Mouse (Mus musculus) yolk sac, embryonic 10.5 days (tissue): Measurements from ENCODE around the gene Atp7a.
"Not testable (repeated sequence)": the region's sequence is repeated elsewhere in the genome, so short reads cannot be mapped to it uniquely, and the experiment has no call there.

ENCODE experiments used
- DNase-seq: peaks from one replicate; pipeline ENCODE4 v3.0.0-alpha.2; 2017; ENCODE audit warnings: low spot score

Atp7a gene

GRCm38 (mm10) chrX:106026418-106027342, at the start of gene Atp7a:
Gene Atp7a (plus strand): TSS chrX:106027276.
- DNase-seq: peak; percentile 91

DNA sequence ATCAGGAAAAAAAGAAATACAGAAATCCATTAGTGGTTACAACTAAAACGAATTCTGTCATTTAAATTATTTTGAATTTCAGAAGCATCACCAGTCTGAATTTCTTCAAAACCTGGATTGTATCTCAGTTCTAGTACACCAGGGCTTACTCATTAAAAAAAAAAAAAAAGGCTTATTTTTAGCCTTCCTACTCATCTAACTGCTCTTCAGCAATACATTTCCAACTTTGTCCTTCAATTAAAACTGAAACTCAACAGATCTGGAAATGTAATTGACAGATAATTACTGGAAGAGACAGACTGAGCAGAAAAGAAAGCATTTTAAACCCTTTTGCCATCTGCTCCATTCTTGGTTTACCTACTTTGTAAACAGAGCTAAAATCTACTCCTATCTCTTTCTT, 25.5 kb upstream of the Atp7a start:
- no peak for DNase-seq

GRCm38 (mm10) chrX:106010762-106011161, 16.3 kb upstream of the Atp7a start:
- DNase-seq: no peak

- peak; percentile 88 for DNase-seq
Measured at GRCm38 (mm10) chrX:106011465-106012159, 15.5 kb upstream of the Atp7a start, which contains the start of gene Magt1. Gene Magt1 (minus strand): TSS chrX:106011906.

DNA sequence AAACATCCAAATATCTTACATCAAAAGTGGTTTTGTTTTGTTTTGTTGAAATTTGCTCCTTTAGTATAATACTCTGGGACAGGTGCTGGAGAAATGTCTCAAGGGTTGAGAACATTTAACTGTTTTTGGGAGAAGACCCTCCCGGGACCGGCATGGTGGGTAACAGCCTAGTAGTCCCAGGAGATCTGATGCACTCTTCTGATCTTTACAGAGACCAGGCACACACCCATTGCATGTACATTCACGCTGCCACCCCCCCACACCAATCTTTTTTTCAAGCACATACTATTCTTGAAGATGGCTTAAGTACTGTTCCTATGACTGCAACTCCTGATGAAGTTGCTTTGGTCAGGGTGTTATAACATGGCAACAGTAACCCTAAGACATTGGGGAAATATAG, 14.5 kb upstream of the Atp7a start:
- no peak for DNase-seq

DNA sequence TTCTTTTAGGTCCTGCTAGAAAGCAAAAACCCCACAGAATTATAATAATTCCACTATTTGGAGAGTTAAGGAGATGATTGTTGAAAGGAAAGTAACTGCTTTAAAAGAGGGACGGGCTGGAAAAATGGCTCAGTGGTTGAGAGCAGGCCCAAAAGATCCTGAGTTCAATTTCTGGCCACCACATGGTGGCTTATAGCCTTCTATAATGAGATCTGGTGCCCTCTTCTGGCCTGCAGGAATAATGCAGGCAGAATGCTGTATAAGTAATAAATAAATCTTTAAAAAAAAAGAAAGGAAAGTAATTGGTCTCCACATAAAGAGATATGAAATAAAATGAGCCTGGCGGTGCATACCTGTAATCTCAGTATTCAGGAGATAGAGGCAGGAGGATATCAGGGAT, 13.9 kb upstream of the Atp7a start:
- DNase-seq: no peak

DNA sequence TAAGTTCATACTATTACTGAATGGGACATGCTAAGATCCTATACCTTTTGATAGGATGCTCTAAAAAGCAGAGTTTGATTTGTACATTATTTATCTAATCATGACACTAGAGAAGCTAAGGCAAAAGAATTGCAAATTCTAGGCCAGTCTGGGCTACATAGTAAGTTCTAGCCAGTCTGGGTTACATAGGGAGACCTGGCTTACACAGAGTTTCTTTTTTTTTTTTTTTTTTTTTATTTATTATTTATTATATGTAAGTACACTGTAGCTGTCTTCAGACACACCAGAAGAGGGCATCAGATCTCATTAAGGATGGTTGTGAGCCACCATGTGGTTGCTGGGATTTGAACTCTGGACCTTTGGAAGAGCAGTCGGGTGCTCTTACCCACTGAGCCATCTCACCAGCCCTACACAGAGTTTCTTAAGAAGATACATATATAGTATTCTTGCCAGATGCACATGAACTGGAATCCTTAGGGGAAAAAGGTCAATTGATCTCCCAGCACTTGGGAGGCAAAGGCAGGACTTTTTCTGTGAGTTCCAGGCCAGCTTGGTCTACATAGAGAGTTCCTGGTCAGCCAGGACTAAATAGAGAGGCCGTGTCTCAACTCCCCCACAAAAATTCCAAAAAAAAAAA, 12.2 kb upstream of the Atp7a start:
- not testable (repeated sequence) for DNase-seq

GRCm38 (mm10) chrX:106015571-106016322, 11.3 kb upstream of the Atp7a start, which contains the start of gene Cox7b:
Gene Cox7b (plus strand): TSS chrX:106015700.
- peak; percentile 77 for DNase-seq

DNA sequence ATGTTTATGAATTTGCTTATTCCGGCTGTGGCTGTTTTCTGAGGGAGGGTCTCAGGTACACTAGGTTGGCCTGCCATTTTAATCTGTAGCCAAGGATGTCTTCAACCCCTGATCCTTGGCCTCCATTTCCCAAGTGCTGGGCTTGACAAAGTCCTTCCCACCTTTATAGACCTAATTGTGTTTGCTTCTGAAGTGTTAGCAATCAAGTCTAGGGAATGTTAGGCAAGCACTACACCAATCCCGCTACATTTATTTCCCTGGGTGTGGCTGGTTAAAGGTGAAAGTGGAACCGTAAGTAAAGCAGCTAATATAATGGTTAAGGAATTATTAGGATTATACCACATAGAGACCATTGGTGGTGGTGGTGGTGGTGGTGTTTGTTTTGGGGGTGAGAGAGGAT, 10.0 kb upstream of the Atp7a start:
- DNase-seq: no peak

GRCm38 (mm10) chrX:106017516-106017915, 9.6 kb upstream of the Atp7a start:
- DNase-seq: no peak

GRCm38 (mm10) chrX:106027343-106027674, 233 bp downstream of the Atp7a start:
- no peak for DNase-seq

GRCm38 (mm10) chrX:106030176-106030575, 3.1 kb downstream of the Atp7a start:
- DNase-seq: no peak

- no peak for DNase-seq
Measured at GRCm38 (mm10) chrX:106031124-106031523, 4.0 kb downstream of the Atp7a start.

DNA sequence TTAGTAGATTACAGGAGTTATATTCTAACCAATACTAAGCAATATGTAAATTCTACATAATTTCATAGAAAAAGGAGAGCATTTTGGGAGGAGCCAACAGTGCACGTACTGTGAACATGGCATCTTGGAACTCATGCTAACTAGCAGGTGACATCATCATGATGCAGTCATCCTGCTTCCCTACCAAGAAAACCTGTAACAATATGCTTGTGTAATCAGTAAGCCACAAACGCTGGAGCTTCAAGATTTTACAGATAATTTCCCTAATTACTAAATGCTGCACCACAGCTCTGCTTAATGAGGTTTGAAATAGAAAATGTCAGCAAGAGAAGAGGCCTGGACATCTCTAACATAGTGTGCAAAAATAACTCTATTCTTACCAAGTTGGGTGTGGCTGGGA, 8.7 kb downstream of the Atp7a start:
- DNase-seq: no peak

- DNase-seq: no peak
Measured at GRCm38 (mm10) chrX:106037185-106037752, 10.2 kb downstream of the Atp7a start.

DNA sequence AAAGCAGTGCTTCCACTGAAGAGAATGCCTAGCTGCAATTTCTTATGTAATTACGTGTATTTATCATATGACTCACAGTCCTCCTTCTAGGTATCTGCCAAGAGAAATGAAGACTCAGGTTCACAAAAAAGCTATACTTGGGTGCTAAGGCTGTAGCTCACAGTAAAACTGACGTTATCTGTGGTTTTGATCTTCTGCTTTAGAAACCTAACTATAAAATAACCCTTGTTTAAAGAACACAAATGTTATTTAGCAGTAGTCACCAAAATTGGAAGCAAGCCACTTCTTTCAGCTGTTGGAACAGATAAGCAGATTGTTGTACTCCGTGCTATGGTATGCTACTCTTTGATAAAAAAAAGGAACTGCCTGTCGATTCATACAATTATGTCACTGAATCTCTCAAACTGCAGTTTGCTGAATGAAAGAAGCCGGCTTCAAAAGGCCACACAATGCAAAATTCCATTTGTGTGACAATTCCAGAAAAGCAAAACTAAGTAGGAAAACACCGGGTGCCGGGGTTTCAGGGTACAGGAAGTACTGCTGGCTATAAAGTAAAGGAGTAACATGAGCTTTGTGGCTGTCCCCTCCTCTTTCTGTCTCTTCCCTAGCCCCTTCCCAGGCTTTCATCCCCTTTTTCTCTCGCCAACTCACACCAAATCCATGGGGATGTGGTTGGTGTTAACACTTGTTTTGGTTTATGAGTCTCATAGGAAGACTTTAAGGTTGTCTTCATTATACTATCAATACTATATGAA, 17.0 kb downstream of the Atp7a start:
- DNase-seq: no peak

DNA sequence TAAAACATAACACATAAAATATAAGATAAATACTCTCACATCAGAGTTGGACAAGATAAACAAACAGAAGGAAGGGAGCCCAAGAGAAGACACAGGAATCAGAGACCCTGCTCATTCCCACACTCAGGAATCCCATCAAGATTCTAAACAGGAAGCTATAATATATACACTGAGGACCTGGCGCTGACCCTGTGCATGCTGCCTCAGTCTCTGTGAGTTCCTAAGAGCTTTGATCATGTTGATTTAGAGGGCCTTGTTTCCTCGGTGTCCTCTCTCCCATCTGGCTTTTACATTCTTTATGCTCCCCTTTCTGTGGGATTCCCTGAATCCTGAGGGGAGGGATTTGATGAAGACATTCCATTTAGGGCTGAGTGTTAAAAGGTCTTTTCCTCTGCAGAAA, 18.4 kb downstream of the Atp7a start:
- DNase-seq: peak; percentile 49

DNA sequence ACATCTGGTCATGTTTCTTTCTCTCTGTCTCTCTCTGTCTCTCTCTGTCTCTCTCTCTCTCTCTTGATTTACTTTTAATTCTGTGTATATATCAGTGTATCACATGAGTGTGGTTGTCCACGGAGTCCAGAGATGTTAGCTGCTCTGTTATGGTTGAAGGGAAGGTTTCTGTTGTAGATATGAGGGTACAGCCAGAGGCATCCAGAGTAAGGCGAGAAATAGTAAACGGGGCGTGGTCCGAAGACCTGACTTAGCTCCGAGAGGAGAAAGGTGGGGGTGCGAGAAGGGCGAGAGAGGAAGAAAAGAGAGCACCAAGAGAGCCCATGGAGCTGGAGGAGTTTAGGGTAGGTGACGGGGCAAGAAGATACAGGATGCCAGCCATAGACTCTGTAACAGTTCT, 18.9 kb downstream of the Atp7a start:
- no peak for DNase-seq

DNA sequence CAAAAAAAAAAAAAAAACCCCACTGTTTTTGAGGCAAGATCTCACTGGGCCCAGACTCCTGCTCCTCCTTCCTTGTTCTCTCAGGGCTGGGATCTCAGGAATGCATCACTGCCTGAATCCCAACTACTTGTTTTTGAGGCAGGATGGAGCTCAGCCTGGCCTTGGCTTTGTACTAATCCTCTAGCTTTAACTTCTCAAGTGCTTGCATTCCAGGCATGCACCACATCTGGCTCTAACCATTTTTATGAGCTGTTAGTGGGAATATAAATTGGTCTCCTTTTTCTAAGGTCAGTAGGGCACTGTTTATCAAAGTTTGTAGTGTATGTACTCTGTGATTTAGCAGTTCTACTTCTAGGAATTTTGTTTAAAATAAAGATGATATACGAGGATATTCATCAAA, 21.1 kb downstream of the Atp7a start:
- peak; percentile 29 for DNase-seq

DNA sequence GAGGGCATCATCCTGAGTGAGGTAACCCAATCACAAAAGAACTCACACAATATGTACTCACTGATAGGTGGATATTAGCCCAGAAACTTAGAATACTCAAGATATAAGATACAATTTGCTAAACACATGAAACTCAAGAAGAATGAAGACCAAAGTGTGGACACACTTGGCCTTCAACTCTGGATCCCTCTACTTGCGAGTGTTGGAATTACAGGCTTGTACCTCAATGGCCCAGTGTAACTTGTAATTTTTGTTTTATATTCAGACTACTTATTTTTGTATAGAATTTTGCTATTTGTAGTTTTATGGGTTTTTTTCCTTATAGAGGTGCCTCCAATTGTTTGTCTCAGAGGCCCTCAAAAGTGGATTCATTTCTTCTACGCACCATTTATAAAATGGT, 50.8 kb downstream of the Atp7a start:
- not testable (repeated sequence) for DNase-seq
